Comparison of ENCODE assay signal across 8 mouse cellular contexts in genomic region chr14:54939434-54940175, GRCm38 (mm10). TPM values are rescaled to one million over a fixed set of nuclear protein-coding genes. Genes with fewer than 3 reads are reported as not detected.
DNase-seq lines count a peak whose midpoint lies in the region; TF ChIP-seq lines count a peak whose summit lies in the region.

No protein-coding gene starts in this region.

- H3K27me3 ChIP-seq in liver, adult 2 months (ENCODE audit: control insufficient read depth, insufficient read depth, low read length) = no peaks in the 10 kb centered on the region

- no peak overlapping the region for H3K9ac ChIP-seq in liver, adult 2 months (ENCODE audit: low read depth, low read length)

- WGBS in liver, adult 2 months = 54% methylated on average over 12 of the region's 12 CpGs

- peak; percentile 85 for TF ChIP-seq CTCF in liver, adult 2 months (IDR thresholded peaks at IDR 0.05; ENCODE audit: low read depth, low read length)

- no peaks in the 10 kb centered on the region for H3K4me1 ChIP-seq in liver, adult 2 months (ENCODE audit: control insufficient read depth, insufficient read depth, low read length)

- H3K4me3 ChIP-seq in liver, adult 2 months (ENCODE audit: insufficient read depth, low read depth, low read length) = no peak overlapping the region

- no peak for TF ChIP-seq POLR2A in liver, adult 2 months (IDR thresholded peaks at IDR 0.05; ENCODE audit: extremely low read depth, insufficient read depth, low read length)

- no peaks in the 10 kb centered on the region for H3K36me3 ChIP-seq in liver, adult 2 months (ENCODE audit: control insufficient read depth, insufficient read depth, low read length)

- no peak overlapping the region for H3K27ac ChIP-seq in liver, adult 2 months (replicated peaks; ENCODE audit: insufficient read depth, low read depth, low read length)

- DNase-seq in urinary bladder, adult 18-20 months (ENCODE audit: low spot score in 2 of 2) = peak; percentile 37 to 67
- no peak for DNase-seq in urinary bladder, adult 2 months (ENCODE audit: low spot score)
- peak; percentile 20 for DNase-seq in c-Kit-negative CD71-positive TER-119-positive erythroid progenitor cells, embryonic 14.5 days (ENCODE audit: low read depth, low spot score)
- DNase-seq in frontal cortex, postnatal 25 days (ENCODE audit: low spot score in 2 of 2) = peak; percentile 25 to 43
- DNase-seq in kidney, adult 11 months = peak; percentile 87
- DNase-seq in liver, adult 2 months (ENCODE audit: extremely low read depth, low read depth, low spot score) = peak; percentile 45
- peak; percentile 63 for DNase-seq in ovary, postnatal 36 days (ENCODE audit: low spot score)
- DNase-seq in urinary bladder, postnatal 4 days (ENCODE audit: low spot score in 2 of 2) = peak; percentile 62 to 73

- H3K79me2 ChIP-seq in liver, adult 2 months (ENCODE audit: control insufficient read depth, insufficient read depth, low read length) = no peaks in the 10 kb centered on the region

RNA-seq across cellular contexts. Expression of gene Cmtm5, which starts 3.5 kb away (rescaled TPM):
- 4.2 and 5.1 TPM in 2 replicates for polyA plus RNA-seq in urinary bladder, adult 2 months (2012; rRNA removed)
- not detected in 2 replicates for total RNA-seq in liver, adult 2 months (2014; rRNA removed)
- polyA plus RNA-seq in liver, adult 2 months (2012; rRNA removed) = not detected in 2 replicates

RNA-seq across cellular contexts. Expression of gene Il25, which starts 7.1 kb away (rescaled TPM):
- 0.07 and 0.09 TPM in 2 replicates for polyA plus RNA-seq in urinary bladder, adult 2 months (2012; rRNA removed)
- total RNA-seq in liver, adult 2 months (2014; rRNA removed) = not detected in 2 replicates
- not detected in 2 replicates for polyA plus RNA-seq in liver, adult 2 months (2012; rRNA removed)

RNA-seq across cellular contexts. Expression of gene Efs, which starts 13.7 kb away (rescaled TPM):
- polyA plus RNA-seq in urinary bladder, adult 2 months (2012; rRNA removed) = 46.6 and 52.9 TPM in 2 replicates
- total RNA-seq in liver, adult 2 months (2014; rRNA removed) = under 0.01 and 0.20 TPM in 2 replicates
- 0.13 and 0.15 TPM in 2 replicates for polyA plus RNA-seq in liver, adult 2 months (2012; rRNA removed)

RNA-seq across cellular contexts. Expression of gene Slc22a17, which starts 26.7 kb away (rescaled TPM):
- polyA plus RNA-seq in urinary bladder, adult 2 months (2012; rRNA removed) = 102 and 148 TPM in 2 replicates
- 0.46 and 0.81 TPM in 2 replicates for total RNA-seq in liver, adult 2 months (2014; rRNA removed)
- polyA plus RNA-seq in liver, adult 2 months (2012; rRNA removed) = 1.4 and 2.7 TPM in 2 replicates

RNA-seq across cellular contexts. Expression of gene Myh6, which starts 27.1 kb away (rescaled TPM):
- 0.15 and 0.22 TPM in 2 replicates for polyA plus RNA-seq in urinary bladder, adult 2 months (2012; rRNA removed)
- 0.60 TPM in 1 of 2 replicates, not detected in the other for total RNA-seq in liver, adult 2 months (2014; rRNA removed)
- 0.02 and 0.04 TPM in 2 replicates for polyA plus RNA-seq in liver, adult 2 months (2012; rRNA removed)

Comparison
In these comparisons a context has a peak if more than half of its experiments do, and no peak if none do; other contexts are left out.
1. RNA of gene Efs, which starts 13.7 kb away (polyA plus RNA-seq): 46.6 to 52.9 TPM in urinary bladder, adult 2 months; 0.13 to 0.15 TPM in liver, adult 2 months; every median in the first group is over 10 times any median in the second.